Mouse (Mus musculus) G1E-ER4 (cell line): ENCODE results near the gene Large2. TPM values are rescaled to one million over a fixed set of nuclear protein-coding genes. Genes with fewer than 3 reads are reported as not detected.

Source experiments
- GATA1 ChIP-seq: IDR thresholded peaks from one replicate; pipeline ENCODE4 v1.8.0; 2012; ENCODE audit warnings: low read length, inconsistent platforms
- polyA plus RNA-seq: library from polyadenylated mRNA; stranded (reverse); fragments of >175 nt; gene quantifications from 2 replicates; pipeline ENCODE4 v1.2.3, GENCODE M21; 2012

Large2 gene
- polyA plus RNA-seq, 1 experiment, result not detected

DNA sequence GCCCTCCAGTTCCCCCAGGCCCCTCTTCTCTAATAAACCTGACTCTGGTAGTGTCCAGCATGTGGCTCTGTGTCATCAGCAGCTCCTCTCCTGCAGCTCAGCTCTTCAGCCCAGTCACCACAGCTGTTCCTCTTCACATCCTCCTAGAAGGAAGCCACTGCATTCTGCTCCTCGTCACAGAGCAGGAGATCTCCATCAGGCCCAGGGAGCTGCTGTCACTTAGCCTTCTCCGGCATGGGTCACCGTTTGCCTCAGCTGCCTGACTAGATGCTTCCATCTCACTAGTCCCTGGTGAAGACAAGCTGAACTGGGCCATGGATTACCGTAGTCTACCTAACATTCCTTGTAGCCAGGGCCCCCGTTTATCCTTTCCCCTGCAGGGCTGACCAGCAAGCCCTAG, 6.5 kb upstream of the Large2 start:
- no peak for TF ChIP-seq GATA1

GRCm38 (mm10) chr2:92380495-92381050, 5.9 kb upstream of the Large2 start:
- no peak for TF ChIP-seq GATA1

GRCm38 (mm10) chr2:92379783-92380494, 5.3 kb upstream of the Large2 start:
- no peak for TF ChIP-seq GATA1

- TF ChIP-seq GATA1, result no peak
Measured at GRCm38 (mm10) chr2:92377320-92377719, 2.7 kb upstream of the Large2 start.

- TF ChIP-seq GATA1, result no peak
Measured at GRCm38 (mm10) chr2:92376300-92376699, 1.6 kb upstream of the Large2 start.

GRCm38 (mm10) chr2:92375788-92376187, 1.1 kb upstream of the Large2 start:
- TF ChIP-seq GATA1, result no peak

DNA sequence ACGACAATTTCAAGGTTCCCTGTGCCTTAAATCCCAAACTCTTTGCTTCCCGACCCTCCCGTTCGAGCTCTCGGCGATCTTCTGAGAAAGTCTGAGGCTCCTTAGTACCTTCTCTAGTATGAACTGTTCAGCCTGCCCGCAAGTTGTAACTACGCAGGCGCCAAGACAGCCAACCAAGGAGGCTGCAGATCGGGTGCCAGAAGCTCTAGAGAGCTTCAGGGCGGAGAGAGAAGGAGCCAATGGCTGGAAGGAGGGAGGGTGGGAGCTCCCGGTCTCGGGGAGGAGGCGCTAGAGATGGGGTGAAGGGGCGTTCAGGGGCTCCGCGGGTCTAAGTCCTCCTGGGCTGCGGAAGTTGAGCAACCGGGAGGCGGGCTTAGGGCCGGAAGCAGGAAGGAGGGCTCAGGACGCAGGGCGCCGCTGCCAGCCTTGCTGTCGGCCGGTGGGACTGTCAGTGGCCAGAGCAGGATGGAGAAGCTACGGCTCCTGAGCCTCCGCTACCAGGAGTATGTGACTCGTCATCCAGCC, 492 bp upstream of the Large2 start:
- TF ChIP-seq GATA1, result no peak

DNA sequence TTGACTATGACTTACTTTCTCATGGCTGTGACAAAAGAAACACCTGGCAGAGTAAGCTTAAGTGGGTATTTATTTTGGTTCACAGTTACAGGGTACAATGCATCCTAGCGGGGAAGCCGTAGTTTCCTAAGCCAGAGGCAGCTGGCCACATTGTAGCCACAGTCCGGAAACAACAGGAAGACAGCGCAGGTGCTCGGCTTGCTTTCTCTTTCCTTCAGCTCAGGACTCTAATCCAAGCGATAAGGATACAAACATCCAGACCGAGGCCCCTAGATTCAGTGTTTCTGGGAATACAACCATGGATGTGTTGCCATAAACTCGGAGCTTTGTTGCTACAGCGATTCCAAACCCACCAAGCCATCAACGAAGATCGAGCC, 1.2 kb downstream of the Large2 start:
- no peak for TF ChIP-seq GATA1

DNA sequence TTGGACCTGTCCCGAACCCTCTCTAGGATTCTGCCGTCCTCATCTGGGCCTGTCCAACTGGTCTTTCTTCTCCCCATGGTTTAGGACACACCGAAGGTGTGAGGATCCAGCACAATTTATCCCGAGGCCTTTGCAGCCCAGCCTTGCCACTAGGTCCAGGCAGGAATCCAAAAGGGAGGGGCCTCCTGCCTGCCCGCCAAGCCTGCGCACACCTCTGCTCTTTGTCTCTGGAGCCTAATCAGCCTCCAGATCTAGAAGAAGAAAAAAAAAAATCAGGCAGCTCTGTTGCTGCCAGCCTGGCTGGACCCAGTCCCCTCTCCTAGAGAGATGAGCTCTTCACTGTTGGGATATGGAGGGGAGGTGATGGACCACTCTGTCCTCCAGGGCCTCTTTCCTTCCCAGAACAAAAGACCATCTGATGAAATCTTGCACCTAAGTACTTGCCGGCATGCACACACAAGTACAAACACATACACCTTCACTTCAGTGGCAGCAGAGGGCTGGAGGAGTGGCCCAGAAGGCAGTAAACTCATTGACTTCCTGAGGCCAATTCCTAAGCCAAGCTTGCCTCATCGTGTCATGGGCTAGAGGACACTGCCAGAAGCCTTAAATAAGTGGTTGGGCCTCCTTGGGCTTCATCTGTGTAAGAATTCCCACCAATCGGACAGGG, 1.8 kb downstream of the Large2 start:
- TF ChIP-seq GATA1, result no peak

DNA sequence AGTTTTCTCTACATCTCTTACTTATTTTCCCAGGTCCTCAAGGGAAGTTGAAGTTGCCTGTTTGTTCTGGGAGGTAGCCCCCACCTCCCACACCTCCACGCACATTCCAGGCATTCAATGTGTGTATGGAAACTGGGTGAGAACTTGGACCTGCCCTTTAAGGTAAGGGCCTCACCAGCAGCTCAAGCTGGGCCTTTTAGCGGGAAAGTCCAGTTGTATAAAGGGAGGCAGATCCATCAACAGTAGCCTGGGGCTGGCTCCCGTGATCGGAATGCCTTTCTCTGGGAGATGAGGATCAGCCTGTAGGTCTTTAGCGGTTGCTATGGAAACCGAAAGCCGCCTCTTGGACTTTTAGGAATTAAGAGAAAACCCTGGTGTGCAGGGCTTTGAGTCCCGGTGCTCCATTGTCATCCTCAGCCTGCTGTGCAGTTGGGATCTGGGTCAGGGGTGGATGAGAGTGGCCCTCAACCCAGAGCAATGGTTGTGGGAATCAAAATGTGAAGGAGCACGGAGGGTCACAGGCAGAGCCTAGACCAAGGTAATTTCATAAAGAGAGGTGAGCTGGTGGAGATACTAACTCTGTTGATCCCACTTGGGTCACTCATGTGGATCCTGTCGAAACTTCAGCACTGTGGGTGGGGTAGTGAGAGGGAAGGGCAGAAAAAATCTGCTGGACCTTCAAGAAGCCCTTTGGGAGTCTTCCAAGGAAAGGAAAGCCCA, 2.5 kb downstream of the Large2 start:
- TF ChIP-seq GATA1, result no peak

DNA sequence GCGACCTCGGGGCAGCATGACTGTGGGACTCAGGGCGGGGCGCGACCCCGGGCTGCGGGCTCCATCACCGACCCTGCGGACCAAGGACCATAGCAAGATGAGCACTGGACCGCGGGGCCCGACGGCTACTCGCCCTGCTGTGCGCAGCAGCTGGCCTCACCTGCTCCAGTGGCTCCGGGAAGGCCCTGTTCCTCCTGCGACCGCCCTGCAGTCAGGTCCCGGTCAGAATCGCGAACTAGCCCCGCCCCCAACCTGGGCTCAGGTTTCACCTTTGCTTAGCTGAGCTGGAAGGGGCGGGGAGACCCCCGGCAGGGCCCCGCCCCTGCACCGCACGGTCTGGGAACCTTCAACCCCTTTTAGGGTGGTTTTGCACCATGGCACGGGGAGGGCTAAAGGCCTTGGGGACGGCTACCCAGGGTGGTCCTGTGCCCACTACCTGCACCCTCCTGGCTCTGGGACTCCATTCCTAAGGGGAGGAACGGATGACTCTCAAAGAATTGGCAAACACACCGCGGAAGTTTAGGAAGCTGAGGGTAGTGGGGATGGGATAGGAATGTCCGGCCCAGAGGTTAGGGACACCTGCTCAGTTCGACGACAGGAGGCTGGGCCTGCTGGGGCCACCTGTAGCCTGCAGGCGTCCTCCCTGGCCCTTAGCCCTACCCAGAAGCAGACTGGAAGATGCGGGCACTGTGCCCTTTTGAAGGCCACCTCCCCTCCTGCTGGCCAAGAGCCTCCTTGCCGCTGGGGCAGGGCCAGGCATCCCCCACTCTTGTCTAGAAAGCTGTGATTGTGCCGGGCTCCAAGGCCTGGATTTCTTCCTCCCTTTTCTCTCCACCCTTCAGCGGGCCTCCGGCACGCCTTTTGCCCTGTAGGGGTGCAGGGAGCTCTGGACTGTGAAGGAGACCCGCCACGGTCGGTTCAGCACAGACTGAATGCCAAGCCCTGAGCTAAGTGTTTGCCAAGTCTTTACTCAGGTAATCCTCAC, 3.6 kb downstream of the Large2 start:
- no peak for TF ChIP-seq GATA1

GRCm38 (mm10) chr2:92370375-92370774, 4.3 kb downstream of the Large2 start:
- no peak for TF ChIP-seq GATA1

DNA sequence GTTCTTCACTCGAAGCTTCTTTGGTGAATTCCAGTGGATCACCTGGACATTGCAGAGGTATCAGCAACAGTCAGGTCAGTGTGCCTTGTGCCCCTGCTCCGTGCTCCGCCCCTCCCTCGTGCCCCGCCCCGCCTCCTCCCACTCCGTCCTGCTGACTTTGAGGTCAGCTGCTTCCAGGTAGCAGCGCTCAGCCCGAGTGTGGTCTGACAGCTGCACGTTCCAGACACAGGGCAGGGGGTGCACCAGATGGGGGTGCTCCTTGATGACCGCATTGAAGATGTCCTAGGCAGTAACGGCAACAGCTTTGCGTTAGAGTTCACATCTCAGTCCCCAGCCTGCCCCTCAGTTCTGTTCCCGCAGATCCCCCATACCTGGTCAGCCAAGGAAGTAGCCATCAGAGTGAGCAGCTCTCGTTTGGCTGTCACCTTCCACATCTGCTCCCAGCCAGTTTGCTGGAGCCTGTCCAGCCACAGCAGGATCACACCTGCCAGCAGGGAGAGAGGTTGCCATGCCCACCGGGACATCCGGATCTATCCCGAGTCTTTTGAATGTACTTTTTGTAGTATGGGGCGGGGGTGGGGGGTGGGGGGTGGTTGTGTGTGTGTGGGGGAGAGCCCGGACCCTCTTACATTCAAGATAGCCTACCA, 7.2 kb downstream of the Large2 start:
- no peak for TF ChIP-seq GATA1

- TF ChIP-seq GATA1, result no peak
Measured at GRCm38 (mm10) chr2:92365568-92365967, 9.1 kb downstream of the Large2 start.
